Mouse (Mus musculus) heart, adult 2 months (tissue): ENCODE data around the gene Xpo6. TPM values are rescaled to one million over a fixed set of nuclear protein-coding genes. Genes with fewer than 3 reads are reported as not detected.

ENCODE experiments used
- DNase-seq, 2 experiments: peaks; one replicate each; pipeline ENCODE4 v3.0.0; 2021
- H3K27ac ChIP-seq: fragments of 200-600 bp; 2 replicates; pipeline ENCODE4 v1.8.1; 2022
- H3K27me3 ChIP-seq: fragments of 200-500 bp; 2 replicates; pipeline ENCODE4 v1.6.1; 2012; ENCODE audit warnings: mild to moderate bottlenecking, low read length, inconsistent platforms, mixed read lengths; ENCODE audit not compliant: control insufficient read depth, insufficient read depth
- H3K36me3 ChIP-seq: fragments of 200-500 bp; 2 replicates; pipeline ENCODE4 v1.6.1; 2012; ENCODE audit warnings: low read length, inconsistent platforms; ENCODE audit not compliant: control insufficient read depth, insufficient read depth
- H3K4me1 ChIP-seq: fragments of 200-500 bp; 2 replicates; pipeline ENCODE4 v1.6.1; 2011; ENCODE audit warnings: low read length; ENCODE audit not compliant: control insufficient read depth, insufficient read depth
- H3K4me3 ChIP-seq: fragments of 200-600 bp; 2 replicates; pipeline ENCODE4 v1.8.1; 2022
- H3K79me2 ChIP-seq: fragments of 200-500 bp; replicated peaks from 2 replicates; pipeline ENCODE4 v1.6.1; 2012; ENCODE audit warnings: mild to moderate bottlenecking, inconsistent platforms, low read length, moderate library complexity, mixed read lengths; ENCODE audit not compliant: control insufficient read depth, insufficient read depth
- H3K9ac ChIP-seq: fragments of 200-500 bp; 2 replicates; pipeline ENCODE4 v1.6.1; 2012; ENCODE audit warnings: low read depth, mild to moderate bottlenecking, control low read depth, inconsistent platforms, low read length, mixed read lengths
- CTCF ChIP-seq: fragments of 200-600 bp; IDR thresholded peaks from 2 replicates; pipeline ENCODE4 v1.8.1; 2022; ENCODE audit warnings: antibody characterized with exemption, mild to moderate bottlenecking, moderate library complexity
- EP300 ChIP-seq: fragments of 200-500 bp; IDR thresholded peaks from 2 replicates; pipeline ENCODE4 v1.6.1; 2011; ENCODE audit warnings: low read depth, low read length, control low read depth; ENCODE audit not compliant: insufficient read depth
- POLR2A ChIP-seq: fragments of 200-500 bp; IDR thresholded peaks from 2 replicates; pipeline ENCODE4 v1.6.1; 2011; ENCODE audit warnings: mild to moderate bottlenecking, low read depth, low read length, control low read depth; ENCODE audit not compliant: insufficient read depth
- WGBS: fragments of 180-500 bp; shearing (Covaris S2); methylation state at CpG from one replicate; pipeline ENCODE4 v1.1.7; 2018; 5-methylcytosine and 5-hydroxymethylcytosine counted together
- intact Hi-C: fragments of 180-260 bp; cut with DNase I; formaldehyde crosslinking; loops from one replicate; pipeline ENCODE4 v1.15.1; 2025
- polyA plus RNA-seq: library from polyadenylated mRNA; depleted of rRNA; stranded (reverse); fragments of >200 nt; gene quantifications from 2 replicates; pipeline ENCODE4 v1.2.3, GENCODE M21; 2012
- total RNA-seq, 2 experiments: library from RNA; stranded (reverse); gene quantifications; 2 replicates each; pipeline ENCODE4 v1.2.3; 2021

Xpo6 gene
- total and polyA plus RNA-seq, 3 experiments = 16.5 to 133 (median 16.8) TPM

DNA sequence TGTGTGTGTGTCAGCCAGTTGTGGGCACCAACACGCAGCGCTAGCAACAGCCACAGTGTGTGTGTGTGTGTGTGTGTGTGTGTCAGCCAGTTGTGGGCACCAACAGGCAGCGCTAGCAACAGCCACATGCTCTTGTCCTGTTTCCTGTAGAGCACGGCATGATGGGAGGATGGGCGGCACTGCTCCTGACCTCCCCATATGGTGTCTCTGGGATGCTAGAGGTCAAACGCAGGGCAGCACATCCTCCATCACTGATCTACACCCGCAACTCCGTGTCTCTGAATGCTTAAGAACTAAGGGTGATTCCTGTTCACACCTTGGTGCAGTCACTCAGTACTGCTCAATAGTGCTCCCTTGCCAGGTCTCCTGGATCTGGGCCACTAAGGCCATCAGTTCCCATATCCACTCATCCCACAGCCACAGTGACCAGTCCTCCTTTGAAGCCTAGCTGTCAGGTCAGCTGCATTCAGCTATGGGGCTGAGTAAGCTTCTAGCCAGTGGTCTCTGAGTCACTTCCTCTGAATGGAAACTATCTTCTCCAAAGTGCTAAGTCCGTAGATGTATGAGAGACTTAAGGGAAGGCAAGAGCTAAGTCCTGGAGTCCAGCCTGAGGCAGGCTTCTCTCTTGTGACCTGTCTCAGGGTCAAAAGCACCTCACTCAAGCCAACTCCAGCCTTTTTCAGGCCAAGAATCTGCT lies 102.9 kb downstream of the Xpo6 start:
- intact Hi-C loops = no loop called here
- H3K9ac ChIP-seq = no peak overlapping the region
- H3K27ac ChIP-seq = no peak overlapping the region
- TF ChIP-seq EP300 = no peak
- TF ChIP-seq POLR2A = no peak
- TF ChIP-seq CTCF = no peak
- 53% methylated on average over 9 of the region's 9 CpGs for WGBS
- no peak overlapping the region for H3K4me3 ChIP-seq
- DNase-seq = no peak
- H3K4me1 ChIP-seq = peaks cover 8% of the 10 kb centered on the region
- no peaks in the 10 kb centered on the region for H3K36me3 ChIP-seq
- H3K27me3 ChIP-seq = no peaks in the 10 kb centered on the region
- no peaks in the 10 kb centered on the region for H3K79me2 ChIP-seq

DNA sequence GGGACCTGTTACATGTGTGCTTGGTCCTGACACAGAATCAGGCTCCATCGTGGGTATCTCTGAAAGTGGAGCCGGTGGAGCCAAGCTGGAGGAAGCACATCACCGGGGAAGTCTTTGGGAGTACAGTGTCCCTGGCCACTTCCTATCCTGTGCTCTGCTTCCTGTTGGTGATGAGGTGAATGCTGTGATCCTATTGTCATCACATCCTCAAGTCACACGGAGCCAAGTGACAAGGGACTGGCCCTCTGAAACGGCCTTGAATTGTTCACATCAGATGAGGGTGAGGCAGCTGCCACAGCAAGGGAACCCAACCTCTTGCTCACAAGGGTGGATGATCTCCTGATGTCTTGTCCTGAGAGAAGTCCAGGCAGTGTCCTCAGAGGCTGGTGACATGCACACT lies 103.7 kb downstream of the Xpo6 start:
- 22% methylated on average over 5 of the region's 5 CpGs for WGBS
- H3K27ac ChIP-seq = no peak overlapping the region

DNA sequence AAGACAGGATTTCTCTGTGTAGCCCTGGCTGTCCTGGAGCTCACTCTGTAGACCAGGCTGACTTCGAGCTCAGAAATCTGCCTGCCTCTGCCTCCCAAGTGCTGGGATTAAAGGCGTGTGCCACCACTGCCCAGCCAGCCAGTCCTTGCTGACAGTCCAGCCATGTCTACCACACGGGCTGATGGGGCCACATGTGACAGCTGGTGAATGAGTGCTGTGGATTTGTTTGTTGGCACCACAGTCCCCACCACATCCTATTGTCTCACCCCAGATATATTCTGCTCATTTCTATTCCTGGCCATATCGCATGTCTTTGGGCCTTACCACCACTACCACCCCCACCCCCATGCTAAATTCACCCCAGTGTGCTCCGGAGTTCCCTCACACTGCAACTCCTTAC lies 105.6 kb downstream of the Xpo6 start:
- WGBS = 92% methylated on average over 5 of the region's 5 CpGs
- intact Hi-C loops = no loop called here
- Histone ChIP-seq H3K4me3 (no peak overlapping the region), H3K36me3 (no peaks in the 10 kb centered on the region), H3K9ac (no peak overlapping the region), H3K79me2 (no peaks in the 10 kb centered on the region), H3K27me3 (no peaks in the 10 kb centered on the region), H3K27ac (no peak overlapping the region), H3K4me1 (peaks cover 8% of the 10 kb centered on the region)
- TF ChIP-seq POLR2A (no peak), EP300 (no peak), CTCF (no peak)
- no peak for DNase-seq

More for the DNA sequence above, 103.7 kb downstream of the Xpo6 start:
- intact Hi-C loops = no loop called here
- H3K4me3 ChIP-seq = no peak overlapping the region
- no peaks in the 10 kb centered on the region for H3K36me3 ChIP-seq
- no peaks in the 10 kb centered on the region for H3K79me2 ChIP-seq
- H3K9ac ChIP-seq = no peak overlapping the region
- no peaks in the 10 kb centered on the region for H3K27me3 ChIP-seq
- no peak for DNase-seq
- H3K4me1 ChIP-seq = peaks cover 8% of the 10 kb centered on the region
- TF ChIP-seq POLR2A (no peak), EP300 (0 out of 2 replicates have a peak, but pooled peaks have one; percentile 29), CTCF (no peak)

DNA sequence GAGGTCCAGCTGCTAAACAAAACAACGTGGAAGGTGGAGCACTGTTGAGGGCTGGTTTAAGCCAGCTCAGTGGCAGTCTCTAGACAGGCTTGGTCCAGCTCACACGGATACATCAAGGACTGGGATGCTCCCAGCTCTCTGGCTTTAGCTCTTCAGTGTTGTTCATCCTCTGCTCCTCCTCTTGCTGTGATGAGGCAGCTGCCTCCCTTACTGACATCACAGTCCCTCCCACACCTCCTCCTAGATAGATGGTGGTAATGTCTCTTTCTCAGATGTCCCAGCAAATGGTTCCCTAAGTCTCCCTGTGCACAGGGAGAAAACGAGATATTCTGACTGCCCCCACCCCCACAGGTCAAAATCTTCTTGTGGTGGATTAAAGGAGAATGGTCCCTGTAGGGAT lies 107.1 kb downstream of the Xpo6 start:
- Histone ChIP-seq H3K27me3 (no peaks in the 10 kb centered on the region), H3K79me2 (no peaks in the 10 kb centered on the region), H3K36me3 (no peaks in the 10 kb centered on the region), H3K4me1 (peaks cover 8% of the 10 kb centered on the region), H3K9ac (no peak overlapping the region), H3K27ac (no peak overlapping the region), H3K4me3 (no peak overlapping the region)
- intact Hi-C loops = no loop called here
- TF ChIP-seq CTCF (no peak), EP300 (no peak), POLR2A (no peak)
- 39% methylated on average over 3 of the region's 3 CpGs for WGBS
- no peak for DNase-seq

DNA sequence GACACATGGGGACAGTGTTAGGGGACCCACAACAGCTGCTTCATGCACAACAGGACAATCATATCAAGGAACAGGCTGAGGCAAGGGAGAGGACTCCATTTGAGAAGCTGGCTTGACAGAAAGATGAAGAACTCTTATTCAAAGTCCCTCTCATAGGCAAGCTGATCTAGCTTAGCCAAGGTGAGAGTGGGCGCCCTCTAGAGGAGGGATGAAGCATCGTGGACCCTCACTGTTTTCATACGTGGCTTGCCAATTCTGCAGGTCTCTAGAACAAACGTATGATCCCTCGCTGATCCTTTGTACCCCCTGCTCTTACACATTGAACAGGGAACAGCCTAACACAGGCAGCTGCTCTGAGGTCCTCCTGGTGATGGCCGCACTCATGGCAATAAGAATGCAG lies 110.5 kb downstream of the Xpo6 start:
- peak; percentile 40 to 51 for DNase-seq
- Histone ChIP-seq H3K9ac (no peak overlapping the region), H3K79me2 (no peaks in the 10 kb centered on the region), H3K4me3 (no peak overlapping the region), H3K4me1 (0 out of 2 replicates have a peak, but pooled peaks cover 1% of the 10 kb centered on the region), H3K27ac (no peak overlapping the region), H3K36me3 (no peaks in the 10 kb centered on the region), H3K27me3 (no peaks in the 10 kb centered on the region)
- WGBS = 11% methylated on average over 6 of the region's 6 CpGs
- intact Hi-C loops = loop anchor here (2.0 to 10.0 kb wide), 3 partner anchors 155 to 412 kb away; no protein-coding TSS in a partner anchor
- TF ChIP-seq EP300 (no peak), CTCF (peak; percentile 87), POLR2A (no peak)

DNA sequence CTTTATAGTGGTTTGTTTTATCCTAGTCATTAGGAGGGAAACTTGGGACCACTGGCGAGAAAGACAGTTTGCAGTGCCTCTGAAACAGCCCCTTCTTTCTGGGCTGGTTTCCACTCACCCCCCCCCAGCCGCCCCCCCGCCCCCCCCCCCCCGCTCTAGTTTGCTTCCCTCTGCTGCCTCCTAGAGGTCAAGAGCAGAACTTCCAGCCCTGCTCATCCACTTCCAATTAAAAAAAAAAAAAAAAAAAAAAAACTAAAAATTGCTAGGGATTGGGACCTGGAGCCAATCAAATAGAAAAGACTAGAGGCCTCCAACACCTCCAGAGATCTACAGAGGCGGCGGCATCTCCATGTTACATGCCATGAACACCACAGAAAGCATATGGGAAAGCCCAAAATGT lies 112.1 kb downstream of the Xpo6 start:
- no peak overlapping the region for H3K9ac ChIP-seq
- H3K36me3 ChIP-seq = no peaks in the 10 kb centered on the region
- H3K79me2 ChIP-seq = no peaks in the 10 kb centered on the region
- no peaks in the 10 kb centered on the region for H3K27me3 ChIP-seq
- TF ChIP-seq POLR2A = no peak
- peak; percentile 57 for TF ChIP-seq CTCF
- no peak overlapping the region for H3K4me3 ChIP-seq
- no peak overlapping the region for H3K27ac ChIP-seq
- H3K4me1 ChIP-seq = 0 out of 2 replicates have a peak, but pooled peaks cover 1% of the 10 kb centered on the region
- no peak for DNase-seq
- WGBS = 8% methylated on average over 6 of the region's 6 CpGs
- intact Hi-C loops = loop anchor here (2.0 to 10.0 kb wide), 3 partner anchors 153 to 411 kb away; no protein-coding TSS in a partner anchor
